Mouse (Mus musculus) hindbrain, embryonic 10.5 days (tissue): ENCODE measurements around the gene Dglucy. TPM values are rescaled to one million over a fixed set of nuclear protein-coding genes. Genes with fewer than 3 reads are reported as not detected.
"Not testable (repeated sequence)": the region's sequence is repeated elsewhere in the genome, so short reads cannot be mapped to it uniquely, and the experiment has no call there.

Experiments
- DNase-seq: peaks from one replicate; pipeline ENCODE4 v3.0.0-alpha.2; 2017; ENCODE audit warnings: low spot score
- H3K27ac ChIP-seq: fragments of 300-500 bp; sonication (generic); 2 replicates; pipeline ENCODE4 v1.5.1; 2016; ENCODE audit warnings: mild to moderate bottlenecking, moderate library complexity
- H3K27me3 ChIP-seq: fragments of 300-500 bp; sonication (generic); 2 replicates; pipeline ENCODE4 v1.6.1; 2016; ENCODE audit warnings: mild to moderate bottlenecking; ENCODE audit not compliant: poor library complexity, insufficient read depth, severe bottlenecking
- H3K36me3 ChIP-seq: fragments of 300-500 bp; sonication (generic); 2 replicates; pipeline ENCODE4 v1.6.1; 2016; ENCODE audit warnings: mild to moderate bottlenecking, moderate library complexity
- H3K4me1 ChIP-seq: fragments of 300-500 bp; sonication (generic); replicated peaks from 2 replicates; pipeline ENCODE4 v1.6.1; 2016; ENCODE audit warnings: mild to moderate bottlenecking
- H3K4me3 ChIP-seq: fragments of 300-500 bp; sonication (generic); 2 replicates; pipeline ENCODE4 v1.5.1; 2016; ENCODE audit warnings: mild to moderate bottlenecking, moderate library complexity
- H3K9me3 ChIP-seq: fragments of 300-500 bp; sonication (generic); 2 replicates; pipeline ENCODE4 v1.6.1; 2016; ENCODE audit warnings: mild to moderate bottlenecking, moderate library complexity
- WGBS: fragments of 180-500 bp; shearing (Covaris S2); methylation state at CpG from one replicate; pipeline ENCODE4 v1.1.7; 2016; 5-methylcytosine and 5-hydroxymethylcytosine counted together
- polyA plus RNA-seq: library from polyadenylated mRNA; unstranded; fragments of >200 nt; fragmentation: Nextera tagmentation; extraction: Ambion mirVana; gene quantifications from 2 replicates; pipeline ENCODE4 v1.2.1, GENCODE M21; 2016

Dglucy gene
- polyA plus RNA-seq, 1 experiment from 2014 or later = 0.44 TPM

DNA sequence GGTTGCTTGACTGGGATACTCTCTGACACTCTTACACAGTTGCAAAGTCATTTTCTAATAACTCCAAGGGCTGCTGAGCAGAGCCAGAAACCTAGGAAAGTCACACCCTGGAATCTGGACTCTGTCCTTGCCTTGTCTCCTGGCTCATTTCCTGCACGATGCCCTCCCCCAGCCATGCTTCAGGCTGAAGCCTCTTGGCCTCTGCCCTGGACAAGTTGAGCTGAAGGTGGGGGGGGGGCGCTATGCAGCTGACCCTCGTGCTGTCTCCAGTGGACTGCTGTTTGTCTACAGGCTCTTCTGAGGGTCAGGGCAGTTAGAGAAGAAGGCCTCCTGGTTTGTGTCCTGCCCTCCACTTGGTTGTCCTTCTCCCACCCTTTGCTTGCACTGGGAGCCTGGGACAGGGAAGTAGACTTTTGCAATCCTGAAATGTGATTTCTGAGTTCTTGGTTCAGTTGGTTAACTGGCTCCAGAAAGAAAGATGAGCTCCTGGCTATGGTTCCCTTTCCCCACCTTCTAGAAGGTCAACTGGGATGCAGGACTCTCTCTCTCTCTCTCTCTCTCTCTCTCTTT lies 11.2 kb downstream of the Dglucy start:
- Histone ChIP-seq H3K27ac (no peak overlapping the region), H3K4me3 (no peak overlapping the region), H3K36me3 (no peaks in the 10 kb centered on the region), H3K27me3 (no peaks in the 10 kb centered on the region), H3K4me1 (no peaks in the 10 kb centered on the region), H3K9me3 (no peaks in the 10 kb centered on the region)
- 67% methylated on average over 3 of the region's 3 CpGs for WGBS
- no peak for DNase-seq

DNA sequence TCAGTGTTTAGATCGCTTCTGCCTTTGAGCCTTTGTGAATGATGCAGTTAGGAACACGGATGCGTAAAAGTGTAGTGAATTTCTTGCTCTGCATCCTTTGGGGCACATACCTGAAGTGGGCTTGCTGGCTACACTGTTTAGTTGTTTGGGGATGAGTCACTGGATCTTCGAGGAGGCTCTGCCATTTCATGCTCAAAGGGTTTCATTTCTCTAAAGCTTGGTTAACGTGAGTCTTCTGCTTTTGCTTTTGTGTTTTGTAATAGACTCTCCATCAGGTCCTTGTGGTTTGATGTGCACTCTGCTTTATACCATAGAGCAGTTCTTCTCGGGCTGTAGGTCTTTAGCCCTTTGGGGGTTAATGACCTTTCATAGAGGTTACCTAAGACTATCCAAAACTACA lies 12.6 kb downstream of the Dglucy start:
- no peaks in the 10 kb centered on the region for H3K9me3 ChIP-seq
- DNase-seq = no peak
- no peak overlapping the region for H3K4me3 ChIP-seq
- no peaks in the 10 kb centered on the region for H3K4me1 ChIP-seq
- no peaks in the 10 kb centered on the region for H3K27me3 ChIP-seq
- WGBS = 91% methylated on average over 6 of the region's 6 CpGs
- no peak overlapping the region for H3K27ac ChIP-seq
- no peaks in the 10 kb centered on the region for H3K36me3 ChIP-seq

DNA sequence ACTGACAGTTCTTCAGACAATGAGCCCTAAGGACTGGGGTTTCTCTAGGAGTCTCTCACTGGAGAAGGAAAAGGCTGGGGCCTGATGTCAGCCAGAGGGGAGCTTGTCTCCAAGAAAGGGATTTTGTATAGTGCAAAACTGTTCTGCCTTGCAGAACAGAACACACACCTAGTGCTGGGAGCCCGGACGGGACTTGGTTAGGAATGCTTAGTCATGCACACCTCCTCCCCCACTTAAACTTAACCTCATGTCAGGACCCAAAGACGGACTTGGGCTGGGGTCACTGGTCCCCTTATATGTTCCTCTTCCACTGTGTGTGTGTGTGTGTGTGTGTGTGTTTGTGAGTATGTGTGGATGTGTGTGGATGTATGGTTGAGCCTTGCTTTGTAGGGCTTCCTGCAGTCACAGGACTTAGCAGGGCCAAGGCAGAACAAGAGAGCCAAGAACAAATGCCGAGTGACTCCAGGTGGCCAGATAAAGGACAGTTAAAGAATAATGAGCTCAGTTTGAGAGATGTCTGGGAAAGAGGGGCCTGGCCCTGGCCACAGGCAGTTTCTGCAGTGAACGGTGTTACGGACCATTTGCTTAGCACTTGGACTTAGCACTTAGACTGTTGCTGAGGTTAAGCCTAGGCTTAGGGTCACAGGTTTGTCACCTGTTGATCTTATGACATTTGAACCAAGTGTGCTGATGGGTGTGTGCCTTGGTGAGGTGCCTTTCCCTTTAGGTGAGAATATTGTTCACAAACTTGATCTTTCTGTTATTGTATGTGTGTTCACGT lies 15.8 kb downstream of the Dglucy start:
- no peaks in the 10 kb centered on the region for H3K9me3 ChIP-seq
- no peak overlapping the region for H3K4me3 ChIP-seq
- no peaks in the 10 kb centered on the region for H3K36me3 ChIP-seq
- H3K27ac ChIP-seq = no peak overlapping the region
- DNase-seq = no peak
- no peaks in the 10 kb centered on the region for H3K27me3 ChIP-seq
- WGBS = 69% methylated on average over 7 of the region's 7 CpGs
- no peaks in the 10 kb centered on the region for H3K4me1 ChIP-seq

DNA sequence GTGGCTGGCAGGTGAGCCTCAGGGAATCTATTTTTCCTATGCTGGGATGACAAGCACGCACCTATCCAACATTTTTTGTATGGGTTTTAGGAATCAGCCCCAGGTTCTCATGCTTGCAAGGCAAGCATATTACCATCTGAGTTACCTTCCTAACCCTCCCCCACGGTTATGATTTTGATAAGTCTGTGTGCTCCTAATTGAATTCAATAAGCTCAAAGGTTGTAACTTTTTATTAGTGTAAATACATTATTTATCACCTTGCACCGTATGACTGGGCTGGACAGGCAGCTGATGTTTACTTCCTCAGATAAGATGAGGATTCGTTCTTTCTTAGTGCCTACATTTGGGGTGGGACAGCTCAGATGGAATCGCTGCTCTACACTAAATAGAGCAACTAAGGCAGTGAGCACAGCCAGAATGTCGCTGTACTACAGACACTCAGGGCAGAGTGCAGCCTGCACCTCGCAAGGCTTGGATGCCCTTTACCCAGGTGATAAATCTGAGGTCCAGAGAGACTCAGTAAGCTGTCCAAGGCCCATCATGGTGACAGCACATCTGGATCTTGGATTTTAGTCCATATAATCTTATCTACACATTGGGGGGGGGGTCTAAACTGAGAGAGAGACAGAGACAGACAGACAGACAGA lies 16.7 kb downstream of the Dglucy start:
- WGBS = 90% methylated on average over 7 of the region's 7 CpGs
- Histone ChIP-seq H3K9me3 (no peaks in the 10 kb centered on the region), H3K27me3 (no peaks in the 10 kb centered on the region), H3K27ac (no peak overlapping the region), H3K4me1 (no peaks in the 10 kb centered on the region), H3K4me3 (no peak overlapping the region), H3K36me3 (no peaks in the 10 kb centered on the region)
- no peak for DNase-seq

GRCm38 (mm10) chr12:100803391-100803790 lies 24.5 kb downstream of the Dglucy start:
- DNase-seq, H3K9me3 ChIP-seq, H3K4me1 ChIP-seq, H3K27me3 ChIP-seq, H3K4me3 ChIP-seq, H3K27ac ChIP-seq, H3K36me3 ChIP-seq: not testable (repeated sequence)
- WGBS = 91% methylated on average over 19 of the region's 19 CpGs

GRCm38 (mm10) chr12:100807280-100807679 lies 28.4 kb downstream of the Dglucy start:
- 81% methylated on average over 7 of the region's 7 CpGs for WGBS
- Histone ChIP-seq H3K36me3 (no peaks in the 10 kb centered on the region), H3K4me1 (peaks cover 8% of the 10 kb centered on the region), H3K27me3 (no peaks in the 10 kb centered on the region), H3K4me3 (no peak overlapping the region), H3K27ac (no peak overlapping the region), H3K9me3 (no peaks in the 10 kb centered on the region)
- DNase-seq = no peak

DNA sequence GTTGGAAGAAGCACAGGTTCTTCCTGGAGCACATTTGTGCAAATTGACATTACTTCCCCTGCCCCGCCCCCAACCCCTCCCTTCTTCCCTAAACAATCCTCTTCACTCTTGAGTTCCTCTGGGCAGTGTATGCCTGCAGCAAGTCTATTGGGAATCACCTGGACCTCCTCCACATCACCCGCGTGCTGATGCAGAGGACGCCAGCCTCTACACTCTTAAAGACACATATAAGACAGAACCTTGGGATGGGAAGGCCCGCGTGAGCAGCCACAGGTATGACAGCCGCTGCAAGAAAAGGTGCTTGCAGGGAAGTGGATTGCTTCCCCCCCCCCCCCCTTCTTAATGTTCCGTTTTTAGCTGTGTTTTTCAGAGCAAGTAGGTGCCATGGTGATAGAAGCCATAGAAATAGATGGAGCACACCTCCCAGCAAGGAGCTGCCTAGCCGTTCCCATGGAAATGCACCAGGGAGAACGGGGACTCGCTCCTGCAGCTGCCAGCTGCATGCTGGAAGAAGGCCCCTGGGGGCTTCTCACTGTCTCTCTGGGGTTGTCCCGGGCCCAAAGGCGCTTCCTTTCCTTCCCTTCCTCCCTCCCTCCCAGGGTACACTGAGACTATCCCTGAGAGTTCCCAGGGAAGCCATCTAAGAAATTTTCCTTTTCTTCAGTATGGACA lies 29.9 kb downstream of the Dglucy start:
- H3K9me3 ChIP-seq = no peaks in the 10 kb centered on the region
- WGBS = 50% methylated on average over 13 of the region's 13 CpGs
- no peak overlapping the region for H3K4me3 ChIP-seq
- H3K27ac ChIP-seq = no peak overlapping the region
- no peak for DNase-seq
- peaks cover 8% of the 10 kb centered on the region for H3K4me1 ChIP-seq
- H3K36me3 ChIP-seq = no peaks in the 10 kb centered on the region
- no peaks in the 10 kb centered on the region for H3K27me3 ChIP-seq

DNA sequence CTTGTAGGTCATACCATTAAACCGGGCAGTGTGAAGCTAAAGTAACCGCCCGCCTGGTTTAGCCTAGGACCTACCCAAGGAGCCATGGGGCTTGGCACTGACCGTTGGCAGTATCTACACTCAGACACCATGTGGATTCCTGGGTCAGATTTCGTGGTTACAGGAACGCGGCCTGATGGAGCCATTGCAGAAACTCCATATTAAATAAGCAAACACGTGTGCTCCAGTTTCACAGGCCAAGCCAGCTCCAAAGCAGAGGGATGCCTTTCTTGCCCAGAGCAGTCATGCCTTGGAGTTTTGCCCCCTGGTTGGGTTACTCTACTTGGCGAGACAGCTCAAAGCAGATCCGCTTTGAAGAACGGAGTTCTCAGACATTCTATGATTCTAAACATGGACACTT lies 31.7 kb downstream of the Dglucy start:
- no peak for DNase-seq
- Histone ChIP-seq H3K9me3 (no peaks in the 10 kb centered on the region), H3K4me3 (no peak overlapping the region), H3K27me3 (no peaks in the 10 kb centered on the region), H3K27ac (no peak overlapping the region), H3K36me3 (no peaks in the 10 kb centered on the region), H3K4me1 (peaks cover 8% of the 10 kb centered on the region)
- WGBS = 89% methylated on average over 11 of the region's 11 CpGs

- Histone ChIP-seq H3K27ac (no peak overlapping the region), H3K36me3 (no peaks in the 10 kb centered on the region), H3K4me1 (peaks cover 3% of the 10 kb centered on the region), H3K9me3 (no peaks in the 10 kb centered on the region), H3K27me3 (no peaks in the 10 kb centered on the region), H3K4me3 (no peak overlapping the region)
- no peak for DNase-seq
- 89% methylated on average over 2 of the region's 2 CpGs for WGBS
Measured at GRCm38 (mm10) chr12:100813901-100814300, 35.0 kb downstream of the Dglucy start.

- 82% methylated on average over 3 of the region's 3 CpGs for WGBS
- no peaks in the 10 kb centered on the region for H3K4me1 ChIP-seq
- no peaks in the 10 kb centered on the region for H3K9me3 ChIP-seq
- no peak for DNase-seq
- H3K27ac ChIP-seq = no peak overlapping the region
- H3K36me3 ChIP-seq = no peaks in the 10 kb centered on the region
- H3K4me3 ChIP-seq = no peak overlapping the region
- H3K27me3 ChIP-seq = no peaks in the 10 kb centered on the region
Measured at GRCm38 (mm10) chr12:100814671-100815070, 35.8 kb downstream of the Dglucy start.

DNA sequence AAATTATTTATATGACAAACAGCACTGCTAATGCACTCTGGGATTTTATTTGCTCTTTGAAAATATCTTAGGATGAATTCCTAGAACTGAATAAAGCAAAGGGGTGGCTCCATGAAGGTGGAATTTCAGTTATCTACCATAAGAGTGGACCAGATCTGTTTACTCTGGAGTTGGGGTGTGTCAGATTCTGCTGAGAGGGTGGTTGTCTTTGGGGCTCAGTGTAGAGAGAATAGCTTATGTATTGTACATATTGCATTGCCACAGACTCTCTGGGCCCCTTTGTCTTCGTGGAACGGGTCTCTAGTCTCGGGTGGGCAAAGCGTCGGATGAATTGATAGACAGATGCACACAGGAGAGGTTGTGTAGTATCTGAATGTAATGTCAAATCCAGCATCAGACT lies 38.0 kb downstream of the Dglucy start:
- 90% methylated on average over 5 of the region's 5 CpGs for WGBS
- H3K27me3 ChIP-seq = no peaks in the 10 kb centered on the region

GRCm38 (mm10) chr12:100819965-100820364 lies 41.1 kb downstream of the Dglucy start:
- Histone ChIP-seq H3K27me3 (no peaks in the 10 kb centered on the region), H3K4me3 (no peak overlapping the region), H3K9me3 (no peaks in the 10 kb centered on the region), H3K4me1 (0 out of 2 replicates have a peak, but pooled peaks cover 3% of the 10 kb centered on the region), H3K27ac (no peak overlapping the region), H3K36me3 (no peaks in the 10 kb centered on the region)
- no peak for DNase-seq

More for the DNA sequence above, 38.0 kb downstream of the Dglucy start:
- Histone ChIP-seq H3K4me1 (0 out of 2 replicates have a peak, but pooled peaks cover 3% of the 10 kb centered on the region), H3K9me3 (no peaks in the 10 kb centered on the region), H3K36me3 (no peaks in the 10 kb centered on the region), H3K27ac (no peak overlapping the region), H3K4me3 (no peak overlapping the region)
- DNase-seq = no peak

- Histone ChIP-seq H3K36me3 (no peaks in the 10 kb centered on the region), H3K9me3 (no peaks in the 10 kb centered on the region), H3K27me3 (no peaks in the 10 kb centered on the region), H3K4me1 (peaks cover 10% of the 10 kb centered on the region; the same call in 1 of the 2 replicates), H3K4me3 (no peak overlapping the region), H3K27ac (no peak overlapping the region)
- no peak for DNase-seq
- 79% methylated on average over 2 of the region's 2 CpGs for WGBS
Measured at GRCm38 (mm10) chr12:100831021-100831420, 52.2 kb downstream of the Dglucy start.
